Mouse (Mus musculus): ENCODE measurements around the gene Acox3. TPM values are rescaled to one million over a fixed set of nuclear protein-coding genes. Genes with fewer than 3 reads are reported as not detected.

Gene Acox3
- polyA plus RNA-seq, 1 experiment: 63.0 TPM

DNA sequence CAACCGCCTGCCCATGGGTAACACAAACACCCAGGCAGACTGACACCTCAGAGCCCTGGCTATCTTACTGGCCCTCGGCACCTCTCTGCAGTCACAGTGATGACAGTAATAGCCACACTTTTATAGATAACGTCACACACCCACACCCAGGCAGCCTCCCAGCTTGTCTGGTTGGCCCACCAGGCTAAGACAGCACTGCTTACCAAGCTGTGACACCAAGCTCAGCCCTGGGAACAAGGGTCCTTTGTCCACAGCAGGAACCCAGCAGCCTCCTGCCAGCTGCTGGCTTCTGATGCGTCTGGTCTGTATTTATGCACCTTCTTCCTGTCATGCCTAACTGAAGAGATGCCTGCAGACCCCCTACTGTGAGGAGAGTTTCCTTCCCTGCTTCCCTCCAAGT is 38.3 kb downstream of the Acox3 start:
- Histone ChIP-seq H3K4me3 (ENCODE audit: extremely low read depth, insufficient read depth, insufficient read length) (no peak overlapping the region), H3K4me1 (ENCODE audit: control insufficient read depth, insufficient read depth, insufficient read length) (no peaks in the 10 kb centered on the region), H3K27me3 (ENCODE audit: control insufficient read depth, insufficient read depth, low read length) (no peaks in the 10 kb centered on the region), H3K27ac (ENCODE audit: insufficient read depth, low read length) (no peak overlapping the region), H3K36me3 (ENCODE audit: control insufficient read depth, insufficient read depth, low read length) (no peaks in the 10 kb centered on the region)
- 74% methylated on average over 4 of the region's 4 CpGs for WGBS
- TF ChIP-seq CTCF (IDR thresholded peaks at IDR 0.05; ENCODE audit: extremely low read depth, insufficient read depth, insufficient read length, insufficient replicate concordance) (no peak), POLR2A (IDR thresholded peaks at IDR 0.05; ENCODE audit: low read depth, low read length) (no peak)
- no peak for DNase-seq (ENCODE audit: low read depth in 1 of 2, low spot score in 2 of 2)

DNA sequence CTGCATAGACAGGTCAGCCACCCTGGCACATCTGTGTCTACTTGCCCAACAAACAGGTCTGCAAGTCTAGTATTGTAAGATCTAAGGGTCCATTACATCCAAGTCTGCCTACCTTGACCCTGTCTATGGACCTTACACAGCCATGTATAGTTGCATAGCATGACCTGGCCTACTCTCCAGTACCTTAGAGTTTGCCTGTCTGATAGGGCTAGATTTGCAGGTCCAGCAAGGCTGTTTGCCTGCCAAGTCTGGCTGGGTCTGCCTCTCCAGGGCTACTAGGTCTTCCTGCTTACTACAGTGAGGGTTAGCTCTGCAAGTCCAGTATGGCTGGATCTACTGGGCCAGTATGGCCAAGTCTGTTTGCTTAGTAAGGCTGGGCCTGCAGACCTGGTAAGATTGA is 41.0 kb downstream of the Acox3 start:
- no peak overlapping the region for H3K27ac ChIP-seq (ENCODE audit: insufficient read depth, low read length)
- H3K27me3 ChIP-seq (ENCODE audit: control insufficient read depth, insufficient read depth, low read length): no peaks in the 10 kb centered on the region
- H3K36me3 ChIP-seq (ENCODE audit: control insufficient read depth, insufficient read depth, low read length): no peaks in the 10 kb centered on the region
- no peak for TF ChIP-seq POLR2A (IDR thresholded peaks at IDR 0.05; ENCODE audit: low read depth, low read length)
- no peak for TF ChIP-seq CTCF (IDR thresholded peaks at IDR 0.05; ENCODE audit: extremely low read depth, insufficient read depth, insufficient read length, insufficient replicate concordance)
- no peak overlapping the region for H3K4me3 ChIP-seq (ENCODE audit: extremely low read depth, insufficient read depth, insufficient read length)
- H3K4me1 ChIP-seq (ENCODE audit: control insufficient read depth, insufficient read depth, insufficient read length): no peaks in the 10 kb centered on the region
- DNase-seq (ENCODE audit: low read depth in 1 of 2, low spot score in 2 of 2): no peak

DNA sequence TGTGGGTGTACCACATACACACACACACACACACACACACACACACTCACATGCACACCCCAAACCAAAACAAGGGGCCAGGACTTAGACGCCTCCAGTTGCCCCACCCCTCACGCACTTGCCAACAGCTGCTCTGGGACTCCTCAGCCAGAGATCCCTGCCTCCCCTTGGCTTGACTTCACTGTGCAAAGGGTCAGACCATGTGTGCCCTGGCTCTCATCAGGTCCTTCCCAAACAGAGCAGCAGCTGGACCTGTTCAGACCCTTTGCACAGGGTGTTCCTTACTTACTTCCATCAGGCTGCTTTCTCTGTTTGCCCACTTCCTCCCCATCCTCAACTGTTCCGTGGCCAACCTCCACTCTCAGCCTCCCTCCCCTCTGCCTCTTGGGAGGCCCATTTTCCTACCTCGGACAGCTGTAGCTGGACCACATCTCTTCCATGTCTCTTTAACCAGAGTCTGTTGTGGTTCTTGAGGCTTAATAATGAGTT is 42.0 kb downstream of the Acox3 start:
- DNase-seq (ENCODE audit: low read depth in 1 of 2, low spot score in 2 of 2): no peak
- TF ChIP-seq POLR2A (IDR thresholded peaks at IDR 0.05; ENCODE audit: low read depth, low read length) (no peak), CTCF (IDR thresholded peaks at IDR 0.05; ENCODE audit: extremely low read depth, insufficient read depth, insufficient read length, insufficient replicate concordance) (no peak)
- no peaks in the 10 kb centered on the region for H3K27me3 ChIP-seq (ENCODE audit: control insufficient read depth, insufficient read depth, low read length)
- no peaks in the 10 kb centered on the region for H3K36me3 ChIP-seq (ENCODE audit: control insufficient read depth, insufficient read depth, low read length)
- no peak overlapping the region for H3K27ac ChIP-seq (ENCODE audit: insufficient read depth, low read length)
- no peak overlapping the region for H3K4me3 ChIP-seq (ENCODE audit: extremely low read depth, insufficient read depth, insufficient read length)
- 26% methylated on average over 4 of the region's 4 CpGs for whole genome bisulfite sequencing
- no peaks in the 10 kb centered on the region for H3K4me1 ChIP-seq (ENCODE audit: control insufficient read depth, insufficient read depth, insufficient read length)

DNA sequence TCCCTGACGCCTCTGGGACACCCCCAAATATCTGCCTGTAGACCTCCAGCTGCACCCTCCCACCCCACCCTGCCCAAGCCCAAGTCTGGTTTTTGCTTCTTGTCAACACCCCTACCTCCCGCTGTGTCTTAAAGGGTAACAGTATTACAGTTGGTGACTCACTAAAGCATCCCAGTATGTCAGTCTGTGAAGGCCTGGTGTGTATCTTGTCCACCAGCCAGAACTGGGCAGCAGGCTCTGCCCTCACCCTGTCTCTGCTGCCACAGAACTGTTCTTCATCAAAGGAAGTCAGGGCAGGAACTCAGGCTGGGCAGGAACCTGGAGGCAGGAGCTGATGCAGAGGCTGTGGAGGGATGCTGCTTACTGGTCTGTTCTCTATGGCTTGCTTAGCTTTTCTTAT is 43.6 kb downstream of the Acox3 start:
- H3K36me3 ChIP-seq (ENCODE audit: control insufficient read depth, insufficient read depth, low read length): no peaks in the 10 kb centered on the region
- TF ChIP-seq CTCF (IDR thresholded peaks at IDR 0.05; ENCODE audit: extremely low read depth, insufficient read depth, insufficient read length, insufficient replicate concordance): no peak
- no peak for TF ChIP-seq POLR2A (IDR thresholded peaks at IDR 0.05; ENCODE audit: low read depth, low read length)
- H3K27me3 ChIP-seq (ENCODE audit: control insufficient read depth, insufficient read depth, low read length): no peaks in the 10 kb centered on the region
- no peak for DNase-seq (ENCODE audit: low read depth in 1 of 2, low spot score in 2 of 2)
- no peaks in the 10 kb centered on the region for H3K4me1 ChIP-seq (ENCODE audit: control insufficient read depth, insufficient read depth, insufficient read length)
- 92% methylated on average over 2 of the region's 2 CpGs for WGBS
- H3K27ac ChIP-seq (ENCODE audit: insufficient read depth, low read length): no peak overlapping the region
- H3K4me3 ChIP-seq (ENCODE audit: extremely low read depth, insufficient read depth, insufficient read length): no peak overlapping the region

DNA sequence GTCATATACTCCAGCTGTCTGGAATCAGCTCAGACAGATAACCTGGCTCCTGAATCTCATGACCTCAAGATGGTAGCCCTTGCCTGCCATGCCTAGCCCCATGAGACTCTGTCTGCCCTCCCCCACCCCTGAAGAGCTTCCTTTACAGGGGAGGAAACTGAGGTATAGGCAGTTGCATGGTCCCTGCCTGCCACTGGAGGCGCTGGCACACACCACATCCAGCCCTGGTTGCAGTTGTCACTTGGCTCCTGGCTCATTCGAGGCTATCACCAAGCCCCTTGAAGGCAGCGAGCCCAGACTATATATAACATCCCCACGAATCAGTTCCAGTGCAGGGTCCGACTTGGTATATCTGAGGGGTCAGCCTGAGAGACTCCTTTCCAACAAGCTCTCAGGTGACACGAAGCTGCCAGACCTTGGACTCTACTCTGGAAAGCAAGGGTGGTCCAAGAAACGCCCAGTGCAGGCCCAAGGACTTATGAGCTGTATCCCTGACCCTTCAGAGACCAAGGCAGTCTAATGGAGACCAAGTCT is 44.5 kb downstream of the Acox3 start:
- Histone ChIP-seq H3K36me3 (ENCODE audit: control insufficient read depth, insufficient read depth, low read length) (no peaks in the 10 kb centered on the region), H3K27ac (ENCODE audit: insufficient read depth, low read length) (no peak overlapping the region), H3K4me1 (ENCODE audit: control insufficient read depth, insufficient read depth, insufficient read length) (no peaks in the 10 kb centered on the region), H3K4me3 (ENCODE audit: extremely low read depth, insufficient read depth, insufficient read length) (no peak overlapping the region), H3K27me3 (ENCODE audit: control insufficient read depth, insufficient read depth, low read length) (no peaks in the 10 kb centered on the region)
- TF ChIP-seq CTCF (IDR thresholded peaks at IDR 0.05; ENCODE audit: extremely low read depth, insufficient read depth, insufficient read length, insufficient replicate concordance) (peak; percentile 14; the same call in 1 of the 2 replicates), POLR2A (IDR thresholded peaks at IDR 0.05; ENCODE audit: low read depth, low read length) (no peak)
- DNase-seq (ENCODE audit: low read depth in 1 of 2, low spot score in 2 of 2): no peak
- WGBS: 75% methylated on average over 7 of the region's 7 CpGs

DNA sequence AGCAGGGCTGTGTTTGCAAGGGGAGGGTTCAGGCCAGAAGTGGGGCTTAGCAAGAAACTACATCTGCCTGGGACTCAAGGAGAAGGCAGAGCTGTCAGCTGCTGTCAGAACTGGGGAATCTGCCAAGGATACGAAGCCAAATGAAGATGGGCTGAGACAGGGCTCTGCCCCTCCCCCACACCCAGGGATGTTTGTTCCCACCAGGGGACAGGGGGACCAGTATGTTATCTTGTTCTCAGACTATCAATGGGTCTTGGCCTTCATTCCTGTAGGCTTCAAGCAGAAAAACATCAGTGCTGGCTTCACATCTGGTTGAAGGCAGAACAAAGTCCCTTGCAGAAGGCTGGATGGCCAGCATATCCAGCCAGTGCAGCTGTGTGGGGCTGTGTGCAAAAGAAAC is 45.8 kb downstream of the Acox3 start:
- Histone ChIP-seq H3K27ac (ENCODE audit: insufficient read depth, low read length) (no peak overlapping the region), H3K4me1 (ENCODE audit: control insufficient read depth, insufficient read depth, insufficient read length) (no peaks in the 10 kb centered on the region), H3K36me3 (ENCODE audit: control insufficient read depth, insufficient read depth, low read length) (no peaks in the 10 kb centered on the region), H3K27me3 (ENCODE audit: control insufficient read depth, insufficient read depth, low read length) (no peaks in the 10 kb centered on the region), H3K4me3 (ENCODE audit: extremely low read depth, insufficient read depth, insufficient read length) (no peak overlapping the region)
- WGBS: 93% methylated on average over 1 of the region's 1 CpGs
- no peak for DNase-seq (ENCODE audit: low read depth in 1 of 2, low spot score in 2 of 2)
- no peak for TF ChIP-seq CTCF (IDR thresholded peaks at IDR 0.05; ENCODE audit: extremely low read depth, insufficient read depth, insufficient read length, insufficient replicate concordance)
- TF ChIP-seq POLR2A (IDR thresholded peaks at IDR 0.05; ENCODE audit: low read depth, low read length): no peak

DNA sequence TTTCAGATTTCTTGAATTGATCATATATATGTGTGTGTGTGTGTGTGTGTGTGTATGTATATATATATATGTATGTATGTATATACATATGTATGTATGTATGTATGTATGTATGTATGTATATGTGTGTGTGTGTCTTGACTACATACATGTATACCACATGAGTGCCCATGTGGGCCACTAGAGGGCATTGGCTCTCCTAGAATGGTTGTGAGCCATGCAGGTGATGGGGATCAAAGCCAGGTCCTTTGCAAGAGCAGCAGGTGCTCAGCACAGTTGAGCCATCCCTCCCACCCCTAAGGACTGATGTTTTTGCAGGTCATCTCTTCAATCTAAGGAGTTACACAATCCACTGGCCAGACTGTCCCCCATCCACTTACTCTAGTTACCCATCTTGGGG is 46.5 kb downstream of the Acox3 start:
- no peak for TF ChIP-seq CTCF (IDR thresholded peaks at IDR 0.05; ENCODE audit: extremely low read depth, insufficient read depth, insufficient read length, insufficient replicate concordance)
- no peak for TF ChIP-seq POLR2A (IDR thresholded peaks at IDR 0.05; ENCODE audit: low read depth, low read length)
- H3K4me1 ChIP-seq (ENCODE audit: control insufficient read depth, insufficient read depth, insufficient read length): no peaks in the 10 kb centered on the region

More for the DNA sequence above, 46.5 kb downstream of the Acox3 start:
- H3K27ac ChIP-seq (ENCODE audit: insufficient read depth, low read length): no peak overlapping the region
- H3K27me3 ChIP-seq (ENCODE audit: control insufficient read depth, insufficient read depth, low read length): no peaks in the 10 kb centered on the region
- H3K36me3 ChIP-seq (ENCODE audit: control insufficient read depth, insufficient read depth, low read length): no peaks in the 10 kb centered on the region
- H3K4me3 ChIP-seq (ENCODE audit: extremely low read depth, insufficient read depth, insufficient read length): no peak overlapping the region
- no peak for DNase-seq (ENCODE audit: low read depth in 1 of 2, low spot score in 2 of 2)

Measured in spleen, adult 2 months (tissue).